Mouse (Mus musculus) midbrain, embryonic 13.5 days (tissue): ENCODE data around the gene Mtrr. TPM values are rescaled to one million over a fixed set of nuclear protein-coding genes. Genes with fewer than 3 reads are reported as not detected.

Experiments used
- ATAC-seq: fragments of 200-750 bp; cut with Nextera tagmentation; 2 replicates; pipeline ENCODE4 v1.8.0; 2017; ENCODE audit warnings: mild to moderate bottlenecking, moderate TSS enrichment, moderate library complexity
- H3K27ac ChIP-seq: fragments of 300-500 bp; sonication (generic); 2 replicates; pipeline ENCODE4 v1.5.1; 2015; ENCODE audit warnings: inconsistent platforms, mild to moderate bottlenecking, moderate library complexity
- H3K27me3 ChIP-seq: fragments of 300-500 bp; sonication (generic); 2 replicates; pipeline ENCODE4 v1.6.1; 2015; ENCODE audit warnings: mild to moderate bottlenecking, inconsistent platforms
- H3K36me3 ChIP-seq: fragments of 300-500 bp; sonication (generic); 2 replicates; pipeline ENCODE4 v1.6.1; 2015; ENCODE audit warnings: mild to moderate bottlenecking, inconsistent platforms
- H3K4me1 ChIP-seq: fragments of 300-500 bp; sonication (generic); replicated peaks from 2 replicates; pipeline ENCODE4 v1.6.1; 2015; ENCODE audit warnings: inconsistent platforms
- H3K4me2 ChIP-seq: fragments of 300-500 bp; sonication (generic); replicated peaks from 2 replicates; pipeline ENCODE4 v1.6.1; 2015; ENCODE audit warnings: moderate library complexity, mild to moderate bottlenecking, inconsistent platforms
- H3K4me3 ChIP-seq: fragments of 300-500 bp; sonication (generic); replicated peaks from 2 replicates; pipeline ENCODE4 v1.5.1; 2015; ENCODE audit warnings: mild to moderate bottlenecking, inconsistent platforms
- H3K9ac ChIP-seq: fragments of 300-500 bp; sonication (generic); replicated peaks from 2 replicates; pipeline ENCODE4 v1.6.1; 2015; ENCODE audit warnings: mild to moderate bottlenecking, inconsistent platforms
- H3K9me3 ChIP-seq: fragments of 300-500 bp; sonication (generic); 2 replicates; pipeline ENCODE4 v1.6.1; 2016; ENCODE audit warnings: mild to moderate bottlenecking, inconsistent platforms
- WGBS: fragments of 180-500 bp; shearing (Covaris S2); methylation state at CpG from one replicate; pipeline ENCODE4 v1.1.7; 2015; 5-methylcytosine and 5-hydroxymethylcytosine counted together
- polyA plus RNA-seq: library from polyadenylated mRNA; unstranded; fragments of >200 nt; fragmentation: Nextera tagmentation; extraction: Ambion mirVana; gene quantifications from 2 replicates; pipeline ENCODE4 v1.2.1, GENCODE M21; 2015

Mtrr gene
- polyA plus RNA-seq, 1 experiment from 2014 or later: 13.5 TPM

DNA sequence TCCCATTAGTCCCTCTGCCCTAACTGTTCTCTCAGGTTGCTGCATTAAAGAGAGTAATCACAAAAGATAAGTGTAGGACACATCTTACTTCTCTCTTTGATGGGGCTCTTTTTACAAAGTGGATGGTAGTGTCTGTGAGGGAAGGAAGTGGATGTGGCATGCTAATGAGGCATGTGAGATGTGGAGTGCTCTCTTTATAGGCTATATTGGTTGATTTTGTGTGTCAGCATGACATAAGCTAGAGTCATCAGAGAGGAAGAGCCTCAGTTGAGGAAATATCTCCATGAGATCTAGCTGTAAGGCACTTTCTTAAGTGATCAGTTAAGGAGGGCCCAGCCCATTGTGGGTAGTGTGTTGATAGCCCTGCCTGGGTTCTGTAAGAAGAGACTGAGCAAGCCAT, 6.4 kb upstream of the Mtrr start:
- H3K4me2 ChIP-seq: no peak overlapping the region
- no peak overlapping the region for H3K4me3 ChIP-seq
- H3K36me3 ChIP-seq: peaks cover 93% of the 10 kb centered on the region

DNA sequence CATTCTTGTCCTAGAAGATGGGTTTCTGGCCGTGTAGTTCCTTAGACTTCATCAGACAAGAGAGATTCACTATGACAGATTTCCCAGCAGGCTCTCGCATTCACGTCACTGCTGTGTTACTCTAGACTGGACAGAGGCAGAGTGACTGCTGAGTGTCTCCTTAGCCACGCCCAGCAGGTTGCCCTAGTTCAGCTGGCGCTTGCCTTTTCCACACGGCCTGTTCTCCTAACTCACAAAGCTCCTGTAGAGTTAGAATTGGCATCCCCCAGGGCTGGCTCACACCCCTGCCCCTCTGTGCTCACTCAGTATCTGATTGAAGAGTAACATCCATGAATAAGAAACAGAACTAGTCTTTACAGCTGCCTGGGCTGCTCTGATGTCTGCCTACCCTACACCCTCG, 3.5 kb upstream of the Mtrr start:
- Histone ChIP-seq H3K36me3 (peaks cover 65% of the 10 kb centered on the region), H3K9me3 (no peaks in the 10 kb centered on the region), H3K4me3 (no peak overlapping the region), H3K4me2 (no peak overlapping the region), H3K27me3 (no peaks in the 10 kb centered on the region), H3K27ac (no peak overlapping the region), H3K4me1 (peaks cover 20% of the 10 kb centered on the region), H3K9ac (no peak overlapping the region)
- 83% methylated on average over 7 of the region's 7 CpGs for WGBS
- ATAC-seq: no peak

More for the DNA sequence above, 6.4 kb upstream of the Mtrr start:
- H3K9me3 ChIP-seq: no peaks in the 10 kb centered on the region
- H3K4me1 ChIP-seq: 0 out of 2 replicates have a peak, but pooled peaks cover 3% of the 10 kb centered on the region
- no peaks in the 10 kb centered on the region for H3K27me3 ChIP-seq
- no peak overlapping the region for H3K27ac ChIP-seq
- ATAC-seq: no peak
- no peak overlapping the region for H3K9ac ChIP-seq

- Histone ChIP-seq H3K4me1 (peaks cover 20% of the 10 kb centered on the region), H3K36me3 (peaks cover 53% of the 10 kb centered on the region), H3K4me2 (no peak overlapping the region), H3K4me3 (no peak overlapping the region), H3K27ac (no peak overlapping the region), H3K9ac (no peak overlapping the region), H3K27me3 (no peaks in the 10 kb centered on the region), H3K9me3 (no peaks in the 10 kb centered on the region)
- no peak for ATAC-seq
- WGBS: 96% methylated on average over 11 of the region's 11 CpGs
Measured at GRCm38 (mm10) chr13:68583961-68584360, 2.0 kb upstream of the Mtrr start.

GRCm38 (mm10) chr13:68582517-68582780, 500 bp upstream of the Mtrr start:
- H3K36me3 ChIP-seq: peaks cover 52% of the 10 kb centered on the region
- no peaks in the 10 kb centered on the region for H3K27me3 ChIP-seq
- ATAC-seq: peak; percentile 21
- H3K4me2 ChIP-seq: peak overlapping the region; percentile 95
- H3K4me1 ChIP-seq: peaks cover 20% of the 10 kb centered on the region
- peak overlapping the region; percentile 81 for H3K9ac ChIP-seq
- 0% methylated on average over 11 of the region's 11 CpGs for WGBS
- peak overlapping the region; percentile 74 for H3K4me3 ChIP-seq
- no peaks in the 10 kb centered on the region for H3K9me3 ChIP-seq
- H3K27ac ChIP-seq: peak overlapping the region; percentile 77

DNA sequence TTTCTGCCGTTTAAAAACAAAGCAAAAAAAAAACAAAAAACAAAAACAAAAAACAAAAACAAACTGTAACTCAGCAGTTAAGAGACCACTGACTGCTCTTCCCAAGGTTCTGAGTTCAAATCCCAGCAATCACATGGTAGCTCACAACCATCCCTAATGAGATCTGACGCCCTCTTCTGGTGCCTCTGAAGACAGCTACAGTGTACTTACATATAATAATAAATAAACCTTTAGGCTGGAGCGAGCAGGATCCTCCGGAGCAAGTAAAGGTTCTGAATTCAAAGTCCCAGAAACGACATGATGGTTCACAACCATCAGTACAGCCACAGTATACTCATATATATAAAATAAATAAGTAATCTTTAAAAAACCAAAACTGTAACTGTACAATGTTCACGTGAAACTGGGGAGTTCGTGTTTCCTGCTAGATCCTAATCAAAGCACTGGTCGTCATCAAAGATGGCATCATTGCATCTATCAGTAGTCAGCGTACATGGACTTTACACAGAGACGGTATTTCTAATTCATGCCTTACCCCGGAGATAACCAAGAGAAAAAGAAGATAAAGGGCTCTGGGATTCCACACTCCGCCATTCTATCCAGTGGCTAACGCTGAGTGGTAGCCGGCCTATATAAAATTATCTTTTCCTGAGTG, 736 bp downstream of the Mtrr start:
- peak overlapping the region; percentile 81 for H3K9ac ChIP-seq
- no peak for ATAC-seq
- WGBS: 27% methylated on average over 14 of the region's 14 CpGs
- peaks cover 20% of the 10 kb centered on the region for H3K4me1 ChIP-seq
- peak overlapping the region; percentile 74 for H3K4me3 ChIP-seq
- no peaks in the 10 kb centered on the region for H3K27me3 ChIP-seq
- H3K4me2 ChIP-seq: peak overlapping the region; percentile 95
- peak overlapping the region; percentile 68; the same call in 1 of the 2 replicates for H3K27ac ChIP-seq
- H3K36me3 ChIP-seq: peaks cover 54% of the 10 kb centered on the region
- H3K9me3 ChIP-seq: no peaks in the 10 kb centered on the region

GRCm38 (mm10) chr13:68577945-68578344, 4.0 kb downstream of the Mtrr start:
- Histone ChIP-seq H3K4me2 (no peak overlapping the region), H3K9ac (no peak overlapping the region), H3K27me3 (no peaks in the 10 kb centered on the region), H3K36me3 (peaks cover 46% of the 10 kb centered on the region), H3K4me1 (peaks cover 15% of the 10 kb centered on the region), H3K9me3 (no peaks in the 10 kb centered on the region), H3K27ac (no peak overlapping the region), H3K4me3 (no peak overlapping the region)
- no peak for ATAC-seq
- WGBS: 95% methylated on average over 7 of the region's 7 CpGs

DNA sequence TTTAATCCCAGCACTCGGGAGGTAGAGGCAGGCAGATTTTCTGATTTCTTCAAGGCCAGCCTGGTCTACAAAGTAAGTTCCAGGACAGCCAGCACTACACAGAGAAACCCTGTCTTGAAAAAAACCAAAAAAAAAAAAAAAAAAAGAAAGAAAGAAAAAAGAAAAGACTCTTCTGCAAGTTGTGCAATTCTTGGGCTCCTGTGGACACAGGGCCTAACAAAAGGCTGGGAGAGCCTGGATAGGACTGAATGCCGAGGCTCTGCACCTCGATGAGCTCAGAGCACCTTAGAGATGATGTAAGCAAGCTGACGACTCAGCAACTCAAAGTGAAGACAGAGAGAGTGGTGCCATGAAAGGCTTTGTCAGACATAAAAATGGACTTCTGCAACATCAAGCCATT, 7.6 kb downstream of the Mtrr start:
- no peaks in the 10 kb centered on the region for H3K9me3 ChIP-seq
- H3K4me2 ChIP-seq: no peak overlapping the region
- no peak for ATAC-seq
- no peak overlapping the region for H3K9ac ChIP-seq
- H3K27ac ChIP-seq: no peak overlapping the region
- H3K27me3 ChIP-seq: no peaks in the 10 kb centered on the region
- 76% methylated on average over 4 of the region's 4 CpGs for WGBS
- peaks cover 69% of the 10 kb centered on the region for H3K36me3 ChIP-seq
- no peaks in the 10 kb centered on the region for H3K4me1 ChIP-seq
- H3K4me3 ChIP-seq: no peak overlapping the region

- H3K36me3 ChIP-seq: peaks cover 65% of the 10 kb centered on the region
- H3K9ac ChIP-seq: no peak overlapping the region
- no peak overlapping the region for H3K4me3 ChIP-seq
- peak; percentile 32 for ATAC-seq
- no peaks in the 10 kb centered on the region for H3K4me1 ChIP-seq
- WGBS: 59% methylated on average over 10 of the region's 10 CpGs
- H3K27ac ChIP-seq: 0 out of 2 replicates have a peak overlapping the region, but pooled peaks have one; percentile 1
- no peaks in the 10 kb centered on the region for H3K27me3 ChIP-seq
- no peak overlapping the region for H3K4me2 ChIP-seq
- no peaks in the 10 kb centered on the region for H3K9me3 ChIP-seq
Measured at GRCm38 (mm10) chr13:68572966-68573913, 8.7 kb downstream of the Mtrr start.

GRCm38 (mm10) chr13:68572247-68572646, 9.7 kb downstream of the Mtrr start:
- H3K4me3 ChIP-seq: no peak overlapping the region
- no peaks in the 10 kb centered on the region for H3K4me1 ChIP-seq
- no peak overlapping the region for H3K9ac ChIP-seq
- H3K9me3 ChIP-seq: no peaks in the 10 kb centered on the region
- H3K36me3 ChIP-seq: peaks cover 63% of the 10 kb centered on the region
- H3K27me3 ChIP-seq: no peaks in the 10 kb centered on the region
- no peak overlapping the region for H3K27ac ChIP-seq
- no peak for ATAC-seq
- WGBS: 94% methylated on average over 19 of the region's 19 CpGs
- no peak overlapping the region for H3K4me2 ChIP-seq

DNA sequence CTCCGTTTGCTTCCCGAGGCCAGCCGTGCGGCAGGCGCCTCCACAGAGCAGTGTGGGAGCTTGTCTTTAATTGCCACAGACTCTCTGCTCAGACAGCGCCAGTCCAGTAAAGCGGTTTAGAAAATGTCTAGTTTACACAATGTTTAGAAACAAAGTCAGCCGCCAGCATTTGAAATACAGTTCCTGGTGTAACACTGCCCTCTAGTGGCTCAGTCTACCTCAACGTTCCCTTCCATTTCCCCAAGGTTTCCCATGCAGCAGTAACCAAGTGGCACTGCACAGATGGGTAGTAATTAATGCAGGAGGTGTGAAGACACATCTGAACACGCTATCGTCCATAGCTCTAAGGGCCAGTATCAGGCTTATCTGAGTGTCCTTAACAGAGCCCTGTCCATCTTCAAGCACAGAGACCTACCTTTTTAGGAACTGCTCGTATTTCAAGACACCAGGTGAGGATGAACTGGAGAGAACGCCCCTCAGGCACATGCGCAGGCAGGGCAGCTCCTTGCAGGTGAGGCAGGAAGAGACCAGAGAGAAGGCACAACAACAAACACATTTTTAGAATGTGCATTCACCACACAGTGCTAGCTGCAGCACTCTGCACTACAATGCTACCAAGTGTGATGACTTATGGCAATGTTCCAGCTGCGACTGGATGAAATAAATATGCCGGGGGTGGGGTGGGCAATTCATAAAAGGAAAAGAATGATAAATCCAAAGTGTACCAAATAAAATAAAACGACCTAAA, 12.2 kb downstream of the Mtrr start:
- H3K4me1 ChIP-seq: no peaks in the 10 kb centered on the region
- H3K36me3 ChIP-seq: peaks cover 69% of the 10 kb centered on the region
- no peaks in the 10 kb centered on the region for H3K9me3 ChIP-seq
- ATAC-seq: peak; percentile 69
- no peak overlapping the region for H3K9ac ChIP-seq
- H3K4me3 ChIP-seq: no peak overlapping the region
- no peak overlapping the region for H3K4me2 ChIP-seq
- WGBS: 73% methylated on average over 17 of the region's 17 CpGs
- H3K27ac ChIP-seq: no peak overlapping the region
- no peaks in the 10 kb centered on the region for H3K27me3 ChIP-seq

DNA sequence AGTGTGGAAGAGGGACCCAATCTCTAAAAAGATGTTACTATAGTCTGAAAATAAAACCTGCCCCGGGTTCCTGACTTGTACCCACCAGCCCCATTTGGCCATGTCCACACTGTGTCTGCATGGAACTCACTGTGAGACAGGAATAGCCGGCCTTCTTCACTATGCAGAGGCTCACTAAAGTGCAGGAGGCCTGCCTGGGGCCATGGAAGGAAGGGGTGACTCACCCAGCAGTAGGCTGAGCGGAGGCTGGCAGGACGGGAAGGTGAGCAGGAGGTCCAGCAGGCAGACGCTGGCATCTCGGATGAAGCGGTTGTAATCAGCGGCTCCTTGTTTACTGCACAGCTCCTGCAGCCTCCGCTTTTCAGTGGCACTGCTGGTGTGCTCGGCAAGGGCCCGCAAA, 13.4 kb downstream of the Mtrr start:
- ATAC-seq: no peak
- Histone ChIP-seq H3K9me3 (no peaks in the 10 kb centered on the region), H3K36me3 (peaks cover 76% of the 10 kb centered on the region), H3K27me3 (no peaks in the 10 kb centered on the region), H3K4me1 (no peaks in the 10 kb centered on the region), H3K4me3 (no peak overlapping the region), H3K9ac (no peak overlapping the region), H3K4me2 (no peak overlapping the region), H3K27ac (no peak overlapping the region)
- WGBS: 98% methylated on average over 11 of the region's 11 CpGs

GRCm38 (mm10) chr13:68568110-68568509, 13.8 kb downstream of the Mtrr start:
- Histone ChIP-seq H3K4me2 (no peak overlapping the region), H3K9ac (no peak overlapping the region), H3K36me3 (peaks cover 76% of the 10 kb centered on the region), H3K9me3 (no peaks in the 10 kb centered on the region), H3K27ac (no peak overlapping the region), H3K4me1 (no peaks in the 10 kb centered on the region), H3K4me3 (no peak overlapping the region), H3K27me3 (no peaks in the 10 kb centered on the region)
- ATAC-seq: no peak
- WGBS: 95% methylated on average over 9 of the region's 9 CpGs
